Mouse (Mus musculus) stomach, postnatal 0 days (tissue): ENCODE results near the gene Dkk3. TPM values are rescaled to one million over a fixed set of nuclear protein-coding genes. Genes with fewer than 3 reads are reported as not detected.

Source experiments
- ATAC-seq: fragments of 200-750 bp; cut with Nextera tagmentation; 2 replicates; pipeline ENCODE4 v1.8.0; 2017; ENCODE audit not compliant: low FRiP score, low TSS enrichment
- DNase-seq: peaks from one replicate; pipeline ENCODE4 v3.0.0-alpha.2; 2016; ENCODE audit warnings: low spot score
- H3K27ac ChIP-seq: fragments of 300-500 bp; sonication (generic); replicated peaks from 2 replicates; pipeline ENCODE4 v1.5.1; 2014; ENCODE audit warnings: mild to moderate bottlenecking, control low read depth
- H3K27me3 ChIP-seq: fragments of 300-500 bp; sonication (generic); 2 replicates; pipeline ENCODE4 v1.6.1; 2014; ENCODE audit warnings: low read length; ENCODE audit not compliant: control insufficient read depth, insufficient read depth
- H3K36me3 ChIP-seq: fragments of 300-500 bp; sonication (generic); 2 replicates; pipeline ENCODE4 v1.6.1; 2014; ENCODE audit warnings: low read length, mixed read lengths; ENCODE audit not compliant: control insufficient read depth, insufficient read depth
- H3K4me1 ChIP-seq: fragments of 300-500 bp; sonication (generic); replicated peaks from 2 replicates; pipeline ENCODE4 v1.6.1; 2014; ENCODE audit warnings: antibody characterized with exemption; ENCODE audit not compliant: control insufficient read depth, insufficient read depth
- H3K4me2 ChIP-seq: fragments of 300-500 bp; sonication (generic); replicated peaks from 2 replicates; pipeline ENCODE4 v1.6.1; 2014; ENCODE audit warnings: low read depth, mild to moderate bottlenecking, control low read depth, moderate library complexity
- H3K4me3 ChIP-seq: fragments of 300-500 bp; sonication (generic); 2 replicates; pipeline ENCODE4 v1.5.1; 2014; ENCODE audit warnings: low read depth, low read length, control low read depth
- H3K9ac ChIP-seq: fragments of 300-500 bp; sonication (generic); 2 replicates; pipeline ENCODE4 v1.6.1; 2014; ENCODE audit warnings: mild to moderate bottlenecking, low read length, control low read depth, mixed read lengths
- H3K9me3 ChIP-seq: fragments of 300-500 bp; sonication (generic); 2 replicates; pipeline ENCODE4 v1.6.1; 2016; ENCODE audit warnings: low read length; ENCODE audit not compliant: control insufficient read depth
- CTCF ChIP-seq: IDR thresholded peaks from 2 replicates; pipeline ENCODE4 v1.5.1; 2016; ENCODE audit warnings: antibody characterized with exemption, low read depth, mild to moderate bottlenecking, moderate library complexity
- EP300 ChIP-seq: optimal IDR thresholded peaks from 2 replicates; pipeline ENCODE3; 2016; ENCODE audit warnings: antibody characterized with exemption
- WGBS: fragments of 180-500 bp; shearing (Covaris S2); extraction: QIAGEN DNeasy Blood & Tissue Kit; methylation state at CpG from one replicate; pipeline ENCODE4 v1.1.7; 2014; 5-methylcytosine and 5-hydroxymethylcytosine counted together
- polyA plus RNA-seq: library from polyadenylated mRNA; unstranded; fragments of >200 nt; fragmentation: Nextera tagmentation; extraction: Ambion mirVana; gene quantifications from 2 replicates; pipeline ENCODE4 v1.2.1, GENCODE M21; 2015

Gene Dkk3
- polyA plus RNA-seq, 1 experiment from 2014 or later: 40.0 TPM

DNA sequence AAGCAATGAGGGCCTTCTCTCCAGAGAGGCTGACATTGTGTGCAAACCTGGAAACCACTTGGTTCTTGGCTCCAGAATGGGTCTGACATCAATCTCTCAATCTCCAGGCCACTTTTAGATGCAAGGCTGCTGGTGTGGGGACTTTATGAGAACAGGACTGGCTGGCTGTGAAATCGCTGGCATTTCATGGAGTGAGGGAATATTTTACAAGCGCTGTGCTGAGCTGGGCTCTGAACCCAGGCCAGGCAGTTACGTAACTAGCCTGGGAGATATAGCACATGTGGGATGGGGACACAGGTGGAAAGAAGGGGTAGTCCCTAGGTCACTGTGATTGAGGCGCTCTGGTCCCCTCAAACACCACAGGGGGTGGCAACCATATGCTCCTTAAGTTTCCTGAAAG is 33.4 kb upstream of the Dkk3 start:
- DNase-seq (no peak), ATAC-seq (no peak)

DNA sequence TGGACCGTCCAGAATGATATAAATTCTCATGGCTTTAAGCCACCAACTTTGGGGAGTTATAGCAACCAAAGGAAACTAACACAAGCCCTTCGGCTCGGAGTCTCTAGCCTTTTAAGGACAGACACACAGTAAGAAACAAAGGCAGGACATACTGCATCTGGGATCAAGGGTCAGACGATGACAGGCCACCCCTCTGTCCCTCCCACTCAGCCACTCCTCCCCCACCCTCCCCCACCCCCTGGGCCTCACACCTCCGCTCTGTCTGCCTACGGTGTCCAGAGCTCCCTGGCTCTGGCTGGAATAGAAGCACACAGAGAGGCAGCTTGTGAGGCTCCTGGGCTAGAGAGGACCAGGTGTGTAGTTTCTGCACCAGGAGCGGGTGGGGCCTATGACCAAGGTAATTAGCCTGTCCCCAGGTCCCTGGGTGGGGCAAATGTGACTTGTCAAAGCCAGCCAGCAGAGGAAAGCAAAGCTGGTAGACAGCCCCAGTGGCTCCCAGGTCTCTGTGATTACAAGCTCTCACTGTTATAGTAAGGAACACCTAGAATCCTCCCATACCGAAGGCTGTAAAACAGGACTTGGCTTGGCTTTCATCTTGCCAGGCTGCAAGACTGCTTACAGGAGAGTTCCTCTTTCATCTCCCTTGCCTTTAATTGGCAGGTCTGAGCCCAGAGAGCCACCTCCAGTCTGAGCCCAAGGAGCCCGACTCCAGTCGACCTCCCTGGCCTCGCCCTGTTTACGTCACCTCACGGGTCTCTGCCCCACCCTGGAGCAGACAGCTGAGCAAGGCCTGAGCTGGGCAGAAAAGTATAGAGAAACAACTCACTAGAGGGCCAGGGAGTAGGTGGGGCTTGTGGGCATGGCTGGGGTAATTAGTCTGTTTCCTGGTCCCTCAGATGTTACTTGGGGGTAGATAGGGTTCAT is 28.9 kb upstream of the Dkk3 start:
- Histone ChIP-seq H3K9me3 (no peaks in the 10 kb centered on the region), H3K4me1 (no peaks in the 10 kb centered on the region), H3K9ac (no peak overlapping the region), H3K4me3 (no peak overlapping the region), H3K27me3 (no peaks in the 10 kb centered on the region), H3K36me3 (no peaks in the 10 kb centered on the region), H3K4me2 (no peak overlapping the region; the same call in 1 of the 2 replicates), H3K27ac (peak overlapping the region; percentile 81)
- ATAC-seq (peak; percentile 86), DNase-seq (peak; percentile 75)
- TF ChIP-seq EP300 (no peak), CTCF (no peak)
- 40% methylated on average over 13 of the region's 13 CpGs for WGBS

More for the DNA sequence above, 33.4 kb upstream of the Dkk3 start:
- H3K27ac ChIP-seq: no peak overlapping the region
- no peak overlapping the region for H3K4me2 ChIP-seq
- no peak overlapping the region for H3K9ac ChIP-seq
- no peaks in the 10 kb centered on the region for H3K9me3 ChIP-seq
- TF ChIP-seq CTCF: no peak
- no peak for TF ChIP-seq EP300
- 80% methylated on average over 4 of the region's 4 CpGs for WGBS
- H3K27me3 ChIP-seq: no peaks in the 10 kb centered on the region
- H3K36me3 ChIP-seq: no peaks in the 10 kb centered on the region
- no peaks in the 10 kb centered on the region for H3K4me1 ChIP-seq
- H3K4me3 ChIP-seq: no peak overlapping the region

DNA sequence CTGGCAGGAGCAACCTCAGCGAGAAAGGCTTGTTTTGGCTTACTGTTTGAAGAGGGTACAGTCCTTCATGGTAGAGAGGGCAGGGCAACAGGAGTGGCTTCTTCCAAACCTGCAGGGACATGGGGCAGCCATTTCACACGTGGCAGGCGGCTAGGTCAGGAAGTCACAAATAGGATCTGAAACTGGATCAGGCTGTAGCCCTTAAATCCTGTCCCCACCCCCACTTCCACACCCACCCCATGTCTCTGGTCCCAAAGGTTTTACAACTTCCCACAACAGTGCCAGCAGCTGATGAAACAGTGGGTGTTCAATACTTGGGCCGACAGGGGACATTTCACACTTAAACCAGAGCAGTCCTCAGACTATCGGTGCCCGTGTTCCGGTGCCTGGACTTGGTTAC is 28.0 kb upstream of the Dkk3 start:
- H3K4me1 ChIP-seq: no peaks in the 10 kb centered on the region
- H3K4me2 ChIP-seq: no peak overlapping the region
- DNase-seq (no peak), ATAC-seq (no peak)
- H3K9ac ChIP-seq: no peak overlapping the region
- TF ChIP-seq EP300 (no peak), CTCF (no peak)
- WGBS: 85% methylated on average over 7 of the region's 7 CpGs
- no peak overlapping the region for H3K4me3 ChIP-seq
- no peak overlapping the region for H3K27ac ChIP-seq
- no peaks in the 10 kb centered on the region for H3K36me3 ChIP-seq
- no peaks in the 10 kb centered on the region for H3K9me3 ChIP-seq
- H3K27me3 ChIP-seq: no peaks in the 10 kb centered on the region

GRCm38 (mm10) chr7:112185226-112185745 is 26.4 kb upstream of the Dkk3 start:
- Histone ChIP-seq H3K36me3 (no peaks in the 10 kb centered on the region), H3K9ac (no peak overlapping the region), H3K4me2 (no peak overlapping the region), H3K27me3 (no peaks in the 10 kb centered on the region), H3K4me3 (no peak overlapping the region), H3K4me1 (no peaks in the 10 kb centered on the region), H3K27ac (no peak overlapping the region), H3K9me3 (no peaks in the 10 kb centered on the region)
- DNase-seq (no peak), ATAC-seq (no peak)
- 54% methylated on average over 9 of the region's 9 CpGs for WGBS
- TF ChIP-seq CTCF: no peak
- TF ChIP-seq EP300: no peak

DNA sequence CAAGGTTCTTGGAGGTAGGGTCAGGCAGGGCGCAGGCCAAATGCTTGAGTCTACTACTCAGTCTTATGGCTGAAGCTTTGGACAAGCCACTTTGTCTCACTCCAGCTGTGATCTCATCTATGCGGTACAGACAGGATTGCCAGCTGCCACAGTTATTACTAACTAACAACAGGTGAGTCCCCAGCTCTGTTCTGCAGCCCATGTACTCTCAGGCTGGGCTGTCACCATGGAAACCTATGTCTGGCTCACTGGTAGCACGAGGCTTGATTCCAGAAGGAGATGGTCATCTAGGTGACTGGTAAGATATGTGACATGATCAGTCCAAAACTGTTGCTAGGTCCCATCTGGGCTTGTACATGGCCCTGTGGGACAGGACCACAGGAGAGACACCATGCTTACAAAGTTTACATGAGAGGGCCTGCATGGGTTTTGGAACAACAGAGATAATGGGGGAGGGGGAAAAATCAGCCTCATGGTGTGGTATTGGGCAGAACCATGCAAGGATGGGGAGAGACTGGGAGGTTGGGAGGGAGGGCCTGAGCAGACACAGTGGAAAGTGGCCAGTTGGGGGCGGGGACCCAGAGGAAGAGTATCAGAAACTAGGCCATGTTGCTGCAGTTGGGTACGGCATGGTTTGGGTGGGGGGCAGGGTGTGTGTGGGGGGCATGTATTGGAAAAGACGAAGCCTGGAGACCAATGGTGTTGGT is 25.8 kb upstream of the Dkk3 start:
- no peak for DNase-seq
- Histone ChIP-seq H3K4me1 (no peaks in the 10 kb centered on the region), H3K9ac (no peak overlapping the region), H3K27me3 (no peaks in the 10 kb centered on the region), H3K36me3 (no peaks in the 10 kb centered on the region), H3K9me3 (no peaks in the 10 kb centered on the region), H3K27ac (no peak overlapping the region), H3K4me3 (no peak overlapping the region), H3K4me2 (no peak overlapping the region)
- no peak for TF ChIP-seq EP300
- no peak for ATAC-seq
- 83% methylated on average over 6 of the region's 6 CpGs for WGBS
